Mouse (Mus musculus) bone marrow macrophage, adult 2 months (primary cell): Measurements from ENCODE around the gene Prss16. TPM values are rescaled to one million over a fixed set of nuclear protein-coding genes. Genes with fewer than 3 reads are reported as not detected.
"Not testable (repeated sequence)": the region's sequence is repeated elsewhere in the genome, so short reads cannot be mapped to it uniquely, and the experiment has no call there.

ENCODE experiments used
- H3K27ac ChIP-seq: 2 replicates; pipeline ENCODE4 v1.5.1; 2012; ENCODE audit warnings: low read depth, low read length; ENCODE audit not compliant: insufficient read depth
- H3K4me1 ChIP-seq: 2 replicates; pipeline ENCODE4 v1.6.1; 2012; ENCODE audit warnings: low read length; ENCODE audit not compliant: control insufficient read depth, insufficient read depth
- H3K4me3 ChIP-seq: 2 replicates; pipeline ENCODE4 v1.5.1; 2012; ENCODE audit warnings: mild to moderate bottlenecking, low read length, moderate library complexity; ENCODE audit not compliant: insufficient read depth
- CTCF ChIP-seq: IDR thresholded peaks from 2 replicates; pipeline ENCODE4 v1.5.1; 2012; ENCODE audit warnings: low read depth, mild to moderate bottlenecking, low read length, moderate library complexity
- POLR2A ChIP-seq: IDR thresholded peaks from 2 replicates; pipeline ENCODE4 v1.6.1; 2012; ENCODE audit warnings: mild to moderate bottlenecking, low read depth, low read length, borderline replicate concordance
- polyA plus RNA-seq: library from polyadenylated mRNA; stranded (reverse); fragments of >200 nt; gene quantifications from 2 replicates; pipeline ENCODE4 v1.2.4, GENCODE M21; 2012; ENCODE audit not compliant: missing spikeins, insufficient read depth, insufficient read length

Gene Prss16
- polyA plus RNA-seq, 1 experiment = 3.4 TPM

DNA sequence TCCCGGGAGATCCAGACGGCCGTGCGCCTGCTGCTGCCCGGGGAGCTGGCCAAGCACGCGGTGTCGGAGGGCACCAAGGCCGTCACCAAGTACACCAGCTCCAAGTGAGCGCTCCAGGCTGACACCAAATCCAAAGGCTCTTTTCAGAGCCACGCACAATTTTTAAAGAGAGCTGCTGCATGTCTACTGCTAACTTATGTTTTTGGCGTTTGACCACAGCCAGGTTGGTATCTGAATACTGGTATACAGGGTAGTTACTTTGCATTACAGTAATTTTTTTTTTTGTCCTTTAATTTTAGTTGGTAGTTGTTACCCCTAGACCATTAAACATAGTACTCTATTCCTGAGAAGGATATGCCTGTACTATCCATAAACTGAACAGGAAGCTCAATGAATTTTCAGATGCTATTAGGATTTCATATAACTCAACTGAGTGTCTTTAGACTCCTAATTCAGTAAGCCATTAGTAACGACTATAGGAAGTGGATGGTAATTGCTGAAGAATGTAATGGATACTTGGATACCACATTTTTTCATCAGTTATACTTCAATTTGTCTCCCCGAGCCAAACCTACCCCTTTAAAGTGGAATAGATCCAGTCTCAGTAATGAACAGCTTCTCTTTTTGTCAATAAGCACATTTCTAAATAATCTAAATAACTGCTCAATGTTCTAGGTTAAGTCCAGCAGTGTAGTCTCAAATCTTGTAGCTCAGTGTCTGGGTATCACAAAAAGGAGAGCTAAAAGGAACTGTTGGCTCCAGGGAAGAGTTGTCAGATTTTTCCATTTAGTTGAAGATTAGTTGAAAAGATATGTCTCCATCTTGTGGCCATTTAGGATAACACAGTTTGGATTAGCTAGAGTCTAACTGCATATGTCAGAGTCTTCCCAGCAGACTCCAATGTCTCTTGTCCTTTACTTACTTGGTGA is 34.2 kb upstream of the Prss16 start:
- TF ChIP-seq POLR2A (no peak), CTCF (no peak)
- Histone ChIP-seq H3K27ac (peak overlapping the region; percentile 53), H3K4me3 (peak overlapping the region; percentile 52), H3K4me1 (peaks cover 9% of the 10 kb centered on the region)

DNA sequence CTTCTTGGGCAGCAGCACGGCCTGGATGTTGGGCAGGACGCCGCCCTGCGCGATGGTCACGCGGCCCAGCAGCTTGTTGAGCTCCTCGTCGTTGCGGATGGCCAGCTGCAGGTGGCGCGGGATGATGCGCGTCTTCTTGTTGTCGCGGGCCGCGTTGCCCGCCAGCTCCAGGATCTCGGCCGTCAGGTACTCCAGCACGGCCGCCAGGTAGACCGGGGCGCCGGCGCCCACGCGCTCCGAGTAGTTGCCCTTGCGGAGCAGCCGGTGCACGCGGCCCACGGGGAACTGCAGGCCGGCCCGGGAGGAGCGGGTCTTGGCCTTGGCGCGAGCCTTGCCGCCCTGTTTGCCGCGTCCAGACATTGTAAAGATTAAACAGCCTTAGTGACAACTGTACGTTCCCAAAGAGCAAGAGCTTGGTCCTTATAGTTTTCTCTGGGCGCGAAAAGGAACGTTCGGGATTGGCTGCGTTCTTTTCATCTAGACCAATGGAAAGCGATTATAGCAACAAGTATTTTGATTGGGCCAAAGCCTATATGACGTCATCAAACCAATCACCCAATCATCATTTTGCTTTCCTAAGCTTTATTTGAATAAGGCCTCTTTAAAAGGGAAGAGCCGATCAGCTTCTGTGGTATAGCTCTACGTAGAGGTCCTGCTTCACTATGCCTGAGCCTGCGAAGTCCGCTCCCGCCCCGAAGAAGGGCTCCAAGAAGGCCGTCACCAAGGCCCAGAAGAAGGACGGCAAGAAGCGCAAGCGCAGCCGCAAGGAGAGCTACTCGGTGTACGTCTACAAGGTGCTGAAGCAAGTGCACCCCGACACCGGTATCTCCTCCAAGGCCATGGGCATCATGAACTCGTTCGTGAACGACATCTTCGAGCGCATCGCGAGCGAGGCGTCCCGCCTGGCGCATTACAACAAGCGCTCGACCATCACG is 33.3 kb upstream of the Prss16 start, which contains the start of the genes Hist1h2ag and Hist1h2bj:
Gene Hist1h2ag, minus strand, starts transcription at position 377 of the 935 bp plus-strand sequence.
Gene Hist1h2bj, plus strand, starts transcription at position 647 of the 935 bp plus-strand sequence.
- not testable (repeated sequence) for H3K4me1 ChIP-seq
- 0 out of 2 replicates have a peak, but pooled peaks have one; percentile 64 for TF ChIP-seq POLR2A
- H3K4me3 ChIP-seq = peak within 1 kb of the TSS; percentile 66
- H3K27ac ChIP-seq = peak within 1 kb of the TSS; percentile 96

DNA sequence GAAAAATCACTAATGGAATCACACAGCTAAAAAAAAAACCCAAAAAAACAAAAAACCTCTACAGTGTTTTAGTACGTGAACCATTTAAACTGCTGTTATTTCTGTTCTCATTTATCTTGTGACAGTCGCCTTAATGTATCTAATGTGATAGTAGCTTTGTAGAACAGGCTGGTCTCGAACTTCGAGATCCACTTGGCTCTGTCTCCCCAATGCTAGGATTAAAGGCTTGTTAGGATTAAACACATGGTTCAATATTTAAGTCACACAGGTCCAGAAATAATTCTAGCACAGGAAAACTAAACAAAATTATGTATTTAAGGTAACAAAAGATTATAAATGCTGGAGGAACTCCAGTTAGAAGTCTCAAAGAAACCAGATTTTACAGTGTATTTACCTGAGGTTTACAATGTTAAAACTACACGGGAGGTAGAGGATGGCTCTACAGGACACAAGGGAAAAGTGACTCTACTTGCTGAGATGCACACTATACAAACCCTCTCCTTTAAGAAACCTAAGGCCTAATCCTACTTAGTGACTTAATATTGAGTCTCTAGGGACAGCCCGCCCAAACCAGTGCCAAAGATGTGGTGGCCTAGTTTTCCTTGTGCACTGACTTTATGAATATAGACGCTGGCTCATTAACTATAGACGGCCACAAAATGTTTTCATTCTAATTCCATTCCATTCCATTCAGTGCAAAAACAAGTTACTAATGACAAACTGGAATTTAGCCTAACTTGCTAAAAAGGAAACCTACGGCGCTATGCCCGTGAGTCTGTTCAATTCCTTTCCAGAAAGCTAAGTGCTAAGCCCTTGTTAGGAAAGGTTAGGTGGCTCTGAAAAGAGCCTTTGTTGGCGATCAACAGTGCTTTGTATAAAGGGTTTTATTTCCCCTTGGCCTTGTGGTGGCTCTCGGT is 32.4 kb upstream of the Prss16 start:
- Histone ChIP-seq H3K27ac (peak overlapping the region; percentile 96), H3K4me3 (peak overlapping the region; percentile 66), H3K4me1 (peaks cover 9% of the 10 kb centered on the region)
- TF ChIP-seq CTCF (no peak), POLR2A (no peak)

DNA sequence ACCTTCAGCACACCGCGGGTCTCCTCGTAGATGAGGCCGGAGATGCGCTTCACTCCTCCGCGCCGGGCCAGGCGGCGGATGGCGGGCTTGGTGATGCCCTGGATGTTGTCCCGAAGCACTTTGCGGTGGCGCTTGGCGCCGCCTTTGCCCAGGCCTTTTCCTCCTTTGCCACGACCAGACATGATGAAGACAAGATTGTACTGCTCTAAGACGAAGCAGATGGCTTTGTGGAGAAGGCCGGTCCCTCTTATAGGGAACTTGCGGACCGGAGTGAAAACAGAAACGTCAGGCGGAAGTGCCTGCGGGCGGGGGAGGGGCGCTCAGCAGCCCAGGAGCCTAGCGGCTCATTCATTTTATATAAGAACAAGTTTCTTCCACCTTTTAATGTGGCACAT is 31.6 kb upstream of the Prss16 start, which contains the start of gene Hist1h4i:
Gene Hist1h4i, minus strand, starts transcription at position 221 of the 395 bp plus-strand sequence.
- peaks cover 13% of the 10 kb centered on the region for H3K4me1 ChIP-seq
- peak; percentile 16; the same call in 1 of the 2 replicates for TF ChIP-seq POLR2A
- peak within 1 kb of the TSS; percentile 96 for H3K27ac ChIP-seq
- peak within 1 kb of the TSS; percentile 66 for H3K4me3 ChIP-seq

DNA sequence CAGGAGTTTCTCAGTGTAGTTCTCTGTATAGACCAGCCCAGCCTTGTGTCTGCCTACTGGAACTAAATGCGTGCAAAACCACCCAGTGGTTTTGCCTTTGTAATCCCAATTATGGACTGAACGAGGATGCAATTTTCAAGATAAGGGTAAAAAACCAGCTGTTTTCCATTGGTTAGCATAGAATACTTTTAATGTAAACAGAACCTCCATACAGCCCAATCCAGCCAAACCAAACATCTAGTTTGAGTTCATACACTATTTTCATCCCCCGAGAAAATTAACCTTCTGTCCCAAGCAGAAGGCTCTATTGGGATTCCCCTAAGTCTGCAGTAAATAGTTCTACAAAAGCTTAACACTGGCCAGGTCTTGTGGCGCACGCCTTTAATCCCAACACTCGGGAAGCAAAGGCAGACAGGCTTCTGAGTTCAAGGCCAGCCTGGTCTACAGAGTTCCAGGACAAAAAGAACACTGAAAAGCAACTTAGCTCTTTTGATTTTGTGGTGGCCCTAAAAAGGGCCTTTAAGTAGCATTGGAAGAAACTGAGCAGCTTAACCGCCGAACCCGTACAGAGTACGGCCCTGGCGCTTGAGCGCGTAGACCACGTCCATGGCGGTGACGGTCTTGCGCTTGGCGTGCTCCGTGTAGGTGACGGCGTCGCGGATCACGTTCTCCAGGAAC is 31.1 kb upstream of the Prss16 start:
- TF ChIP-seq CTCF = no peak
- TF ChIP-seq POLR2A = no peak
- H3K27ac ChIP-seq = peak overlapping the region; percentile 55
- H3K4me3 ChIP-seq = peak overlapping the region; percentile 51
- peaks cover 13% of the 10 kb centered on the region for H3K4me1 ChIP-seq

DNA sequence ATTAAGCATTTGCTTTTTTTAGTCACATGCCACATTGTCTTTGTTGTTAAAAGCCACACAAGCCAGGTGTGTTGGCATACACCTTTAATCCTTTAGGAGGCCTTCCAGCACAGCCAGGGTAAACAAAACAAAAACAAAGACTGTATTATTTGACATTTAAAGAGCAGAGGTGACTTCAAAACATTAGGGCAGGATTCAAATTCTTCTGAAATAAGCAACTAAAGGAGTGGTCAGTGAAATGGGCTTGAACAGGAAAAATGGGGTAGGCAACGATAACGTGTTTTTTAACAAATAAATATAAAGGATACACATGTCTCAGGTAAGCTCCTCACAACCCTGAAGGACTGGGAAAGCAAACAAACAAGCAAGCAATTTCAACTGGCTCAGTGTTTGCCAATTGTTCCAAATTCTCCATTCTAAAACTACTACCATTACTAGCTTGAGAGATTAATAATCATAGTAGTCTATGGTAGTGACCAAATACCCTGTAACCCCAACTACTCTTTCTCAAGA is 30.5 kb upstream of the Prss16 start:
- H3K4me1 ChIP-seq = peaks cover 13% of the 10 kb centered on the region
- H3K27ac ChIP-seq = peak overlapping the region; percentile 55
- H3K4me3 ChIP-seq = peak overlapping the region; percentile 51
- TF ChIP-seq CTCF = no peak
- no peak for TF ChIP-seq POLR2A

DNA sequence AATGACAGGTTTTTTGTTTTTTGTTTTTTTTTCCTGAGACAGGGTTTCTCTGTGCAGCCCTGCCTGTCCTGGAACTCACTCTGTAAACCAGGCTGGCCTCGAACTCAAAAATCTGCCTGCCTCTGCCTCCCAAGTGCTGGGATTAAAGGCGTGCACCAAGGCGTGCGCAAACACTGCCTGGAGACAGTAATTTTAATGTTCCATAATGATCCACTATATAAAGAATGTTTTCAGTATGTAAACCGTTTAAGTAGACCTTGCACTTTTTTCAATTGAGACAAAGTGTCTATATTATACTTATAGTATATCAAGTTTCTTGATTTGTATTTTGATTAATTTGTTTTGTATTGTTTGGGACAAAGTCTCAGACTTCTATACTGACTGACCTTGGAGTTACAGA is 29.8 kb upstream of the Prss16 start:
- no peak overlapping the region for H3K4me3 ChIP-seq
- H3K4me1 ChIP-seq = peaks cover 10% of the 10 kb centered on the region; the same call in 1 of the 2 replicates
- TF ChIP-seq POLR2A (no peak), CTCF (no peak)
- H3K27ac ChIP-seq = peak overlapping the region; percentile 55; the same call in 1 of the 2 replicates

DNA sequence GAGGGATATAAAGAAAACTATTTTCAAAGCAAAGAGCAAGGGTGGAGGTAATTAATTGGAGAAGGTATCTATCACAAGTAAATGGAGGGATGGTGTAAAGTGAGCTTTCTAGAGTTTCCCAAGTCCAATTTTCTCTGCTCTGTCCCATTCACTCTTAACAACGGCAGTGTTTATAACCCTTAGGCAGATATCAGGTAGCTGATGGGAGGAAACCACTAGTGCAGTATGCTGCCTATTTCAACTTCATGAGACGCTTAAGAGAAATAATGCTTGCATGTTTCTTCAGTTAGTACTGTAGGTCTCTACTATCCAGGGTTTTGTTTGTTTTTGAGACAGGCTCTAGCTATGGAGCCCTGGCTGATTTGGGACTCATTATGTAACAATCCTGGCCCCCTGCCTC is 27.9 kb upstream of the Prss16 start:
- no peak for TF ChIP-seq CTCF
- no peak for TF ChIP-seq POLR2A
- Histone ChIP-seq H3K4me1 (peaks cover 12% of the 10 kb centered on the region; the same call in 1 of the 2 replicates), H3K27ac (no peak overlapping the region), H3K4me3 (no peak overlapping the region)
